Mouse (Mus musculus): Measurements from ENCODE around the gene Mrrf. TPM values are rescaled to one million over a fixed set of nuclear protein-coding genes. Genes with fewer than 3 reads are reported as not detected.

Mrrf gene
- polyA plus RNA-seq, 1 experiment from 2014 or later = 17.2 TPM

DNA sequence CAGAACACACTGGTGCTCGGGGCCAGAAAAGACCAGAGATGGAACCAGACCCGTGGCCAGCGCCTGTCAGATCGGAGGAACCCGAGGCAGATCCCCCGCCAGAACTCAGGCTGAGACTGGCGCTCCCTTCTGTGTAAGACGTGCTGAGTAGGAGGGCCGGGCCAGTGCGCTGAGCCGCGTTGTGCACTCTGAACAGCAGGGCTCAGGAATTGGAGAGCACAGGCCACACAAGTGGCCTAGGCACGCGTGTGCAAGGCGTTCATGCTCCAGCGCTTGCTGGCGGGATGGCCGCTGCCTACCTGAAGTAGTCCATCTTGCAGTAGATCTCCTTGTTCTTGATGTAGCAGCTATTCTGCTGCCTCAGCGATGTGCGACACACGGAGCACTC is 33.6 kb upstream of the Mrrf start:
- Histone ChIP-seq H3K4me3 (replicated peaks) (no peak overlapping the region), H3K4me1 (replicated peaks) (peaks cover 22% of the 10 kb centered on the region), H3K9ac (no peak overlapping the region), H3K4me2 (peak overlapping the region; percentile 33; the same call in 1 of the 2 replicates), H3K36me3 (replicated peaks) (no peaks in the 10 kb centered on the region), H3K27me3 (peaks cover 100% of the 10 kb centered on the region), H3K27ac (replicated peaks) (no peak overlapping the region), H3K9me3 (replicated peaks) (no peaks in the 10 kb centered on the region)
- ATAC-seq (ENCODE audit: insufficient read depth) = no peak
- WGBS (ENCODE audit: insufficient replicate concordance) = 3% methylated on average over 21 of the region's 21 CpGs

DNA sequence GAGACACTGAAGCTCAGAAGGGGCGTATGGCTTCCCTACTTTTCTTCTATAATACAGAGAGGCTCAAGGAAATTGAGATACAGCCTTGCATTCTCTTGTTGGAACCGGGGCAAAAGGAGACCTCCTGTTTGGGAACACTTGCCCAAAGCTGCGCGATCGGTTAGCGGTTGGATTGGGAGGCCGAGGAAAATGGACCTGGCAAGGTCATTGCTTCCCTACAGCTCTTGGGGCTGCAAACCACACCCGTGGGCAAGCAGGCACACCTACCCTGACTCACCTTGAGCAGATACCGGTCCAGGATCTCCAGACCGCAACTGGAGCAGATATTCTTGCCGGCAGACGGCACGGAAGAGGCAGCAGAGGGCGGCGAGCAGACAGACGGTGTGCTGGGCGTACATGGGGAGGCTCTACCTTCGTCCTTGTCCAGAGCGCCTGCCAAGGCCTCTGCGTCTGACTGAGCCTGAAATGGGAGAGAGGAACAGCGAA is 33.1 kb upstream of the Mrrf start:
- Histone ChIP-seq H3K4me2 (peak overlapping the region; percentile 41; the same call in 1 of the 2 replicates), H3K27me3 (peaks cover 100% of the 10 kb centered on the region), H3K27ac (replicated peaks) (no peak overlapping the region), H3K4me3 (replicated peaks) (no peak overlapping the region), H3K36me3 (replicated peaks) (no peaks in the 10 kb centered on the region), H3K4me1 (replicated peaks) (peaks cover 22% of the 10 kb centered on the region), H3K9me3 (replicated peaks) (no peaks in the 10 kb centered on the region), H3K9ac (no peak overlapping the region)
- WGBS (ENCODE audit: insufficient replicate concordance) = 4% methylated on average over 21 of the region's 21 CpGs
- no peak for ATAC-seq (ENCODE audit: insufficient read depth)

DNA sequence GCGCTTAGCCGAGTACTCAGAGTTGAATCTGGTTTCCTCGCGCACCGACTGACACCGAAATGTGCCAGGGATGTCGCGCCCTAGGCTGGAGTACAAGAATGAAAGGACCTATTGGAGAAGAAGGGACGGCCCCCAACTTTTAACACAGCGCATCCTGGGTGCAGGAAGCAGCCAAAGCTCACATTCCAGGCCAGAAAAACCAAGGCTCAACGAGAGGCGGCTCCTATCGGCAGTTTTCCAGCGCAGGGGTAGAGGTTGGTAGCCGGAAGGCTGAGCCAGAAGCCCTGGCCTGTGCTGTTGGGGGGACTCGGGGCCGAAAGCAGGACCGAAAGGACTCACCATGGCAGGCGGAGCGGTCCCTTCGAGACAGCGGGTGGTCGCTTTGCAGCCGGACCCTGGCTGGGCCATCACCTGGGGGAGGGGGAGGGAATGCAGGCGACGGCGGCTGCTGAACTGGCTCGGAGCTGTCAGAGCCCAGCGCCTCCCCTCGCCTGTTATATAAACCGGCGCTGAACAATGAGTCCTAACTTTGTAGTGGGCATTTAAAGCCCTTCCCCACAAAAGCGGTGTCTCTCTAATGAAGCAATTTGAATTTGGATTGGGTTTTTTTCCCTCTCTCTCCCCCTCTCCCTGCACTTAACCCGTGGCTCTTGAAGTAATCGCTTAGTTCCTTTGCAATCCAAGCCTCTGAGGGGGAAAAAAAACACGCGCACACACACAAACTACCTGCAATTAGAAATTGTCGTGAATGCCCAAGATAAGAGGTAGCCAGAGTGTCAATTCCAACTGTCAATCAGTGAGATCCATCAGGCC is 32.4 kb upstream of the Mrrf start:
- Histone ChIP-seq H3K9me3 (replicated peaks) (no peaks in the 10 kb centered on the region), H3K4me2 (peak overlapping the region; percentile 41), H3K27ac (replicated peaks) (no peak overlapping the region), H3K9ac (no peak overlapping the region), H3K27me3 (peaks cover 100% of the 10 kb centered on the region), H3K36me3 (replicated peaks) (no peaks in the 10 kb centered on the region), H3K4me1 (replicated peaks) (peaks cover 22% of the 10 kb centered on the region), H3K4me3 (replicated peaks) (peak overlapping the region; percentile 35)
- no peak for ATAC-seq (ENCODE audit: insufficient read depth)
- WGBS (ENCODE audit: insufficient replicate concordance) = under 1% methylated on average over 38 of the region's 38 CpGs

DNA sequence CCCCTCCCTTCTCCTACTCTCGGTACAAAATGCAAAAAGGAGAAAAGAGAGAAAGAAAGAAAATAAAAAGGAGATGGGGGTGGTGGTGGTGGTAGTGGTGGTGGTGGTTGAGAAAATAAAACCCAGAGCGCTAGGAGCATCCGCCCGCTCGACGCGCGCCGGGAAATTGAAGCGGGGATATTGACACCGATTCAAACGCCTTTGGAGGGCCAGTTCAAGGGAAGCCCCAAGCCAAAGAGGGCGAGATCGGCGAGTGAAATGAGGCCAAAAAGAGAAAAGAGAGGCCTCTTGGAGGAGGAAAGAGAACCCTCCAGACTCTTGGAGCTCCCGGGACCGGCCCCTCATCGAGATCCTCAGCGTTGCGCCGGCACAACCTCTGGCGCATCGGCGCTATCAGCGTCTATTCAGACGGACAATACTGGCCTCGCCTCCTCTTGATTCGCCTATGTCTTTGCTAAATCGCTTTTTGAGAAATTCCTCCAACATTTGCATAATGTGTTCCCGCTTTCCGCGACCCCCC is 31.7 kb upstream of the Mrrf start:
- Histone ChIP-seq H3K4me1 (replicated peaks) (peaks cover 22% of the 10 kb centered on the region), H3K9me3 (replicated peaks) (no peaks in the 10 kb centered on the region), H3K4me2 (peak overlapping the region; percentile 51), H3K4me3 (replicated peaks) (peak overlapping the region; percentile 35), H3K27me3 (peaks cover 99% of the 10 kb centered on the region), H3K36me3 (replicated peaks) (no peaks in the 10 kb centered on the region), H3K9ac (no peak overlapping the region), H3K27ac (replicated peaks) (no peak overlapping the region)
- ATAC-seq (ENCODE audit: insufficient read depth) = no peak
- 1% methylated on average over 32 of the region's 32 CpGs for WGBS (ENCODE audit: insufficient replicate concordance)

DNA sequence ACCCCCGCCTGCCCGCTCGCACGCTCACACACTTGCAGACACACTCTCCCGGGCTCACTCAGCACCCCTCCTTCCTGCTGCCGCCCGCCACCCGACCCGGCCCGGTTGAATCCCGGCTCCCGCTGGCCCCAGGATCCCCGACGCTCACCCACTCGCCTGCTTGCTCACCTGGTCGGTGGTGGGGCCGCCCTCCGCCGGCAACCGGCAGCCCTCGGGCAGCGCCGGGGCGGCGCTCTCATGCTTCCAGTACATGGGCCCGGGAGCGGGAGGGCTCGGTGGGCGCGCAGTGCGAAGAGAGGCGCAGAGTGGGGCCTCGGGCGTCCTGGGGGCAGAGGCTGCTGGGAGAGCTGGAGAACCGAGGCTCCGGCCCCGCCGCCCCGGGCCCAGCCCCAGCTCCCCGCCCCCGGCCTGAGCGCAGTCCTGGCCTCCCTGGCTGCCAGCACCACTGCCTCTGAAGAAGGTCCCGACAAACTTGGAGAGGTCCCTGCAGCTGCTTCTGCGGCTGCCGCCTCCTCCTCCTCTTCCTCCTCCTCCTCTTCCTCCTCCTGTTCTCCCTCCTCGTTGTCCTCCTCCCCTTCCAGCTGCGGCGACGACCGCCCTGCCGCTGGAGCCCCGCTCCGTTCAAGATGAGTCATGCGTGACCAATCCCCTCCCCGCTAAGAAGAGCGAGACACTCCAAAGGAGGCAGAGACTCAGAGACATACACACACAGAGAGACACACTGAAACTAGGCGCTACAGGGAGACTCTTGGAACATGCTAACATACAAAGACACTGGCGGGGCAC is 31.0 kb upstream of the Mrrf start, which contains the start of gene Lhx6:
Gene Lhx6, minus strand, starts transcription at position 453 of the 786 bp plus-strand sequence.
- Histone ChIP-seq H3K4me1 (replicated peaks) (peaks cover 22% of the 10 kb centered on the region), H3K27me3 (peaks cover 99% of the 10 kb centered on the region), H3K9ac (no peak within 1 kb of the TSS), H3K9me3 (replicated peaks) (no peaks in the 10 kb centered on the region), H3K27ac (replicated peaks) (no peak within 1 kb of the TSS), H3K4me2 (peak within 1 kb of the TSS; percentile 51), H3K4me3 (replicated peaks) (peak within 1 kb of the TSS; percentile 35), H3K36me3 (replicated peaks) (no peaks in the 10 kb centered on the region)
- ATAC-seq (ENCODE audit: insufficient read depth) = no peak
- under 1% methylated on average over 58 of the region's 58 CpGs for WGBS (ENCODE audit: insufficient replicate concordance)

DNA sequence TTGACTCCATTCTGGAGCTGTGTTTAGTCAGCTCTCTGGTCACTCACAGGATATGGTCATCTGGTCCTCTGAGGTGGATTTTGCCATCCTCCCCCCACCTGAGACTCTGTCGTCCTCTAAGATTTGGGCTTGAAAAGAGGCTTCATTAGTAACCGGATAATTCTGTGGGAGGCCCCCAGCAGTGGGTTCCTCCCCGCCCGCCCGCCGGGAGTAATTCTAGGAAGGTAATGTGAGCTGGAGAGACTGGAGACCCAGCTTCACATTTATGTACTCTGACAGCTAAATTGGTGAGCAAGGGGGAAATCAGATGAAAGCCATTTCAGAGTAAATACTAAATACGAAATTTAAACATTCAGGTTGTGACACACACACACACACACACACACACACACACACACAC is 27.6 kb upstream of the Mrrf start:
- no peak for ATAC-seq (ENCODE audit: insufficient read depth)
- Histone ChIP-seq H3K36me3 (replicated peaks) (no peaks in the 10 kb centered on the region), H3K9ac (no peak overlapping the region), H3K27ac (replicated peaks) (no peak overlapping the region), H3K4me3 (replicated peaks) (no peak overlapping the region), H3K9me3 (replicated peaks) (no peaks in the 10 kb centered on the region), H3K4me2 (no peak overlapping the region), H3K4me1 (replicated peaks) (peaks cover 11% of the 10 kb centered on the region), H3K27me3 (peaks cover 80% of the 10 kb centered on the region)
- 12% methylated on average over 7 of the region's 7 CpGs for WGBS (ENCODE audit: insufficient replicate concordance)

DNA sequence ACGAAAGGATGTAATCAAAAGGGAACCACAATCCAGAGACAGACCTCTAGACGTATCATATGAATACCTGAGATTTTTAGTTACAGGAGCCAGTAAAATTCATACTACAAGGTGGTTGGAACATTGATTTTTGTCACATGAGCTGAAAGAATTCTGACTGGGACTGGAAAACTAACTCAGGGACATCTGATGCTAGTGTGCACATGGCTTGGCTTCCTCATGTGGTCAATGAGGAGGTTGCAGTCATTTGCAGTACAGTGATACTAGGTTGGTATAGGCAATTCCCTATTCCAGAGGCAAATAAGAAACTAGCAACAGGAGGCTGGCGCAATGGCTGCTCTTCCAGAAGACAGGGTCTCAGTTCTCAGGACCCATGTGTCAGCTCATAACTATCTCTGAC is 23.6 kb upstream of the Mrrf start:
- no peaks in the 10 kb centered on the region for H3K4me1 ChIP-seq (replicated peaks)
- no peaks in the 10 kb centered on the region for H3K9me3 ChIP-seq (replicated peaks)
- ATAC-seq (ENCODE audit: insufficient read depth) = no peak
- WGBS (ENCODE audit: insufficient replicate concordance) = 45% methylated on average over 3 of the region's 3 CpGs
- no peak overlapping the region for H3K9ac ChIP-seq
- H3K36me3 ChIP-seq (replicated peaks) = peaks cover 15% of the 10 kb centered on the region
- H3K27ac ChIP-seq (replicated peaks) = no peak overlapping the region
- H3K4me2 ChIP-seq = no peak overlapping the region
- no peak overlapping the region for H3K4me3 ChIP-seq (replicated peaks)
- H3K27me3 ChIP-seq = peaks cover 40% of the 10 kb centered on the region

DNA sequence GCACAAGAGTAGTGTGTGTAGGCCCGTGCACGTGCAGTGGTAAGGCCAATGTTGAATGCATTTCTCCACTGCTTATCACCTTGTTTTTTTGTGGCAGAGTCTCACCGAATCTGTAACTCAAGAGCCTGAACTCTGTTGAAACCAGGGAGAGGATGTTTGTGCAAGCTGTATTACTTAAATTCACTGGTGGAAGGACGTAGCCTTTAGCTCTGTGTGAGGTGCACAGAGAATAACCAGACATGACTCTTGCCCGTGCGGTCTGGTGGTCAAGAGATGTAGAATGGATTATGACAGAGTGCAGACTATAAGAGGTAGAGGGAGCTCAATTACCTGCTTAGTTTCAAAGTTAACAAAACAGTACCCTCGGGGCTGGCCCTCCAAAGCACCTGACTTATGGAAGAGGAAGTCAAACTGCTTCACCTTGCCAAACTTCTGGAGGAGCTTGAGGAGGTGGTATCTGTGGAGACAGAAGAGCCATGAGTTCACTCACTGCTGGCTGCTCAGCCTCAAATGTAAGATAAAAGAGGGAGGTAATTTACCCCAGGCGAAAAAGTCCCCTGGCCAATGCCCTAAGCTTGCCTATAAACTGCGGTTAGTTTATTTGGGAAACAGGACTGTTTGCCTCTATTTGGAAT is 9.3 kb upstream of the Mrrf start:
- Histone ChIP-seq H3K36me3 (replicated peaks) (peaks cover 78% of the 10 kb centered on the region), H3K9ac (no peak overlapping the region), H3K4me1 (replicated peaks) (no peaks in the 10 kb centered on the region), H3K4me2 (no peak overlapping the region), H3K4me3 (replicated peaks) (no peak overlapping the region), H3K9me3 (replicated peaks) (no peaks in the 10 kb centered on the region), H3K27ac (replicated peaks) (no peak overlapping the region), H3K27me3 (no peaks in the 10 kb centered on the region)
- ATAC-seq (ENCODE audit: insufficient read depth) = no peak
- whole genome bisulfite sequencing (ENCODE audit: insufficient replicate concordance) = 82% methylated on average over 9 of the region's 9 CpGs

DNA sequence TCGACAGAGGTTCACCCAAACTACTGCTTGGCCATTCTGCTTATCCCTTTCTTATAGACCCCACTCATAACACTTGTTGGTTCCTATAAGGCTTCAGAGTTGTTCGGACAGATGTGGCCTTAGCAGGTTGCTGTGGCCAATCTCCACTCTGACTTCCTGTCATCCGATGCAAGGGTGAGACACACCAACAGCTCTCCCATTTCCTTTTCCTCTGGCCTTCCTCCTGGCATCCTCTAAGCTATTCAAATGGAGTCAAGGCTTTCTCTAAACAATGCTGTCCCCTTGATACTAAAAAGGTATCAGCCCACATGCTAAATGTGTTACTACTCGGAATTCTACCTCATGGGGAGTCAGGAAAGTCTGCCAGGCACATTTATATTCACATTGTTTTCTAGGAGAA is 8.2 kb upstream of the Mrrf start:
- no peak for ATAC-seq (ENCODE audit: insufficient read depth)
- Histone ChIP-seq H3K27ac (replicated peaks) (no peak overlapping the region), H3K4me2 (no peak overlapping the region), H3K4me1 (replicated peaks) (no peaks in the 10 kb centered on the region), H3K4me3 (replicated peaks) (no peak overlapping the region), H3K9me3 (replicated peaks) (no peaks in the 10 kb centered on the region), H3K9ac (no peak overlapping the region), H3K27me3 (no peaks in the 10 kb centered on the region), H3K36me3 (replicated peaks) (peaks cover 77% of the 10 kb centered on the region)
- 58% methylated on average over 4 of the region's 4 CpGs for WGBS (ENCODE audit: insufficient replicate concordance)

DNA sequence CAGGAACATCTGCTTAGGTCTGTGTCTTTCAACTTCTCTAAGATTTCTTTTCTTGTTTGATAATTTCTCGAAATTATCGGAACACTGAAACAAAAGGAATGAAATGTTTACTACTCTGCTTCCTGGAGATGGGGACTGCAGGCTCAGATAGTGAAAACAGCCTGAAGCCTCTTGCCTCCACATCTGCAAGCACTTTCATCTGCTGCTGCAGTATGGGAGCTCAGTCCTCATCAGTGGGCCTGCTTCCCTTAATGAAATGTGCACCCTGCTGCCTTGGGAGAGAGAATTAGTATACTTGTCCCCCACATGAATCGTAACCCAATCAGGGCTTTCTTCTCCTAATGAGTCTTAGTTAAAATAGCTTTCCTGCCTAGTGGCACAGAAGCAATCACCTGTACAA is 7.1 kb upstream of the Mrrf start:
- H3K9ac ChIP-seq = no peak overlapping the region
- H3K4me2 ChIP-seq = no peak overlapping the region
- no peak overlapping the region for H3K4me3 ChIP-seq (replicated peaks)
- peaks cover 80% of the 10 kb centered on the region for H3K36me3 ChIP-seq (replicated peaks)
- no peak overlapping the region for H3K27ac ChIP-seq (replicated peaks)
- no peaks in the 10 kb centered on the region for H3K27me3 ChIP-seq
- H3K4me1 ChIP-seq (replicated peaks) = no peaks in the 10 kb centered on the region
- ATAC-seq (ENCODE audit: insufficient read depth) = no peak
- 82% methylated on average over 3 of the region's 3 CpGs for WGBS (ENCODE audit: insufficient replicate concordance)
- no peaks in the 10 kb centered on the region for H3K9me3 ChIP-seq (replicated peaks)

DNA sequence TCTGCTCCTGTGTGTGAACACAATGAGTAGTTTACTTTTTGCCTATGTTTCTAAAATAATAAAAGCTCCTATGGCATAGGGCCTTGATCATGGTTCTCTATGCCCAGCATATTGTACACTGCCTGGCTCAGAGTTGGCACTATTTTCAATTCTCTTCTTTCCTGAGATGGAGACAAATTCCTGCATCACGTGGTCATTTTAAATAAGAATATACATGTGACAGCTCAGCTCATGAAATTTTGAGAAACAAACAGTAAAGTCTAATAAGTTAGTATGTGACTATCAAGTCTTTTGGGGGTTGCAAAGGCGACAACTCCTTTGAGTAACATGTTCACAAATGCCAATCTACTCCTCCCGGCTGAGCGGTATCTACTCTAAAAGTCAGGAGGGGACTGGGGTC is 302 bp upstream of the Mrrf start:
- WGBS (ENCODE audit: insufficient replicate concordance) = 0% methylated on average over 4 of the region's 4 CpGs
- Histone ChIP-seq H3K36me3 (replicated peaks) (peaks cover 34% of the 10 kb centered on the region), H3K4me2 (peak overlapping the region; percentile 80), H3K27ac (replicated peaks) (peak overlapping the region; percentile 85), H3K9ac (peak overlapping the region; percentile 85), H3K9me3 (replicated peaks) (no peaks in the 10 kb centered on the region), H3K4me3 (replicated peaks) (peak overlapping the region; percentile 89), H3K27me3 (no peaks in the 10 kb centered on the region), H3K4me1 (replicated peaks) (peaks cover 23% of the 10 kb centered on the region)
- no peak for ATAC-seq (ENCODE audit: insufficient read depth)

All from liver, embryonic 15.5 days (tissue).